Mouse (Mus musculus): Measurements from ENCODE around the gene Sh3rf3.

DNA sequence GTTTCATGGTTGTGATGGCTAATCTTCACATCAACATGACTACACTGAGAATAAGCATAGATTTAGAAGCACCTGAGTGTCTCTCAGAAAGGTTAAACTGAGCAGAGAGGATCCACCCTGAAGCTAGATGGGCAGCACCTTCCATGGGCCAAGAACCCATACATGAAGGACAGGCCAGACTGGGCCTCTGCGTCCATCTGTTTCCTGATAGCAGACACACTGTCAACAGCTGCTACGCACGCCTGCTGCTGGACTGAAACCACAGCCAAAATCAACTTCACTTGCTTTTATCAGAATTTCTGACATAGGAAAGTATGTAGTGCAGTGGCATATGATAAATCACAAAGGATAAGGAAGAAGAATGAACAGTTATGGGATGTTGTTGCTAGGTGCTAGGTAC, 366.5 kb downstream of the Sh3rf3 start:
- no peak for TF ChIP-seq POLR2A (IDR thresholded peaks at IDR 0.05; ENCODE audit: low read depth, low read length)
- TF ChIP-seq CTCF (IDR thresholded peaks at IDR 0.05; ENCODE audit: borderline replicate concordance, insufficient read depth, low read length), result no peak
